Mouse (Mus musculus) forebrain, embryonic 14.5 days (tissue): ENCODE measurements at regions not wholly inside any gene's neighbourhood (a gene's known extent, or its start where the extent isn't known, plus 50 kb on each side); places are given as distances from the start of the nearest gene placed in this dataset.
A peak's percentile ranks its signal among the peaks of the same experiment; 100 is the strongest.
"Not testable (repeated sequence)": the region's sequence is repeated elsewhere in the genome, so short reads cannot be mapped to it uniquely, and the experiment has no call there.

Experiments
- ATAC-seq: fragments of 200-750 bp; cut with Nextera tagmentation; 2 replicates; pipeline ENCODE4 v1.8.0; 2017; ENCODE audit warnings: mild to moderate bottlenecking, moderate library complexity
- DNase-seq: peaks from one replicate; pipeline ENCODE4 v3.0.0-alpha.2; 2015; ENCODE audit warnings: low spot score
- H3K27ac ChIP-seq: fragments of 300-500 bp; sonication (generic); 2 replicates; pipeline ENCODE4 v1.5.1; 2014; ENCODE audit warnings: low read depth, mild to moderate bottlenecking, control low read depth, low read length, moderate library complexity
- H3K27me3 ChIP-seq: fragments of 300-500 bp; sonication (generic); replicated peaks from 2 replicates; pipeline ENCODE4 v1.6.1; 2014; ENCODE audit warnings: low read length, control low read depth, mixed read lengths; ENCODE audit not compliant: control insufficient read depth, insufficient read depth
- H3K36me3 ChIP-seq: fragments of 300-500 bp; sonication (generic); 2 replicates; pipeline ENCODE4 v1.6.1; 2014; ENCODE audit warnings: low read length, control low read depth; ENCODE audit not compliant: control insufficient read depth, insufficient read depth
- H3K4me1 ChIP-seq: fragments of 300-500 bp; sonication (generic); 2 replicates; pipeline ENCODE4 v1.6.1; 2014; ENCODE audit warnings: antibody characterized with exemption, low read length, control low read depth; ENCODE audit not compliant: control insufficient read depth, insufficient read depth
- H3K4me2 ChIP-seq: fragments of 300-500 bp; sonication (generic); 2 replicates; pipeline ENCODE4 v1.6.1; 2014; ENCODE audit warnings: mild to moderate bottlenecking, control low read depth, low read length
- H3K4me3 ChIP-seq: fragments of 300-500 bp; sonication (generic); 2 replicates; pipeline ENCODE4 v1.5.1; 2014; ENCODE audit warnings: low read depth, low read length, control low read depth
- H3K9ac ChIP-seq: fragments of 300-500 bp; sonication (generic); 2 replicates; pipeline ENCODE4 v1.6.1; 2014; ENCODE audit warnings: mild to moderate bottlenecking, low read length, control low read depth, moderate library complexity
- H3K9me3 ChIP-seq: fragments of 300-500 bp; sonication (generic); replicated peaks from 2 replicates; pipeline ENCODE4 v1.6.1; 2016; ENCODE audit warnings: low read length, control low read depth, mixed read lengths; ENCODE audit not compliant: control insufficient read depth
- WGBS: fragments of 180-500 bp; shearing (Covaris S2); extraction: QIAGEN DNeasy Blood & Tissue Kit; methylation state at CpG from one replicate; pipeline ENCODE4 v1.1.7; 2014; 5-methylcytosine and 5-hydroxymethylcytosine counted together

DNA sequence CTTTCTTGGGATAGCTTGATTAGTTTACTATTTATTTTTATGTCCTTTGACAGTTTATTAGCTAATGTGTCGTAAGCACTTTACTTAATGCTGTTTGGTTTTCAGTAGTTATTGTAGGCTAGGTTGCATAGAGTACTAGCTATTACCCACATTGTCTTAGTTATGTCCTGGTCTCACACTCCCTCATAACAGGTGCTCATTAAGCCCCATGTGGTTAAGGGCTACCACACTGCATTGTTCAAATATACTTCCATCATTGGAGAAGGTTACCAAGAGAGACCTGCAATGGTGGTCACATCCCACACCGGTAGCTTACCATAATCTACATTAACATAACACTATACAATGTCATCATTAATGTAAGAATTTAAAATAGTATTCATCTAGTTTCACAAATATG is 153.3 kb downstream of the Lyplal1 start:
- H3K9ac ChIP-seq = no peak overlapping the region
- no peak overlapping the region for H3K4me3 ChIP-seq
- H3K4me1 ChIP-seq = no peaks in the 10 kb centered on the region
- H3K36me3 ChIP-seq = no peaks in the 10 kb centered on the region
- no peak overlapping the region for H3K4me2 ChIP-seq
- ATAC-seq = no peak
- H3K27me3 ChIP-seq = no peaks in the 10 kb centered on the region
- DNase-seq = no peak
- no peak overlapping the region for H3K27ac ChIP-seq
- H3K9me3 ChIP-seq = no peaks in the 10 kb centered on the region
- WGBS = 94% methylated on average over 2 of the region's 2 CpGs

DNA sequence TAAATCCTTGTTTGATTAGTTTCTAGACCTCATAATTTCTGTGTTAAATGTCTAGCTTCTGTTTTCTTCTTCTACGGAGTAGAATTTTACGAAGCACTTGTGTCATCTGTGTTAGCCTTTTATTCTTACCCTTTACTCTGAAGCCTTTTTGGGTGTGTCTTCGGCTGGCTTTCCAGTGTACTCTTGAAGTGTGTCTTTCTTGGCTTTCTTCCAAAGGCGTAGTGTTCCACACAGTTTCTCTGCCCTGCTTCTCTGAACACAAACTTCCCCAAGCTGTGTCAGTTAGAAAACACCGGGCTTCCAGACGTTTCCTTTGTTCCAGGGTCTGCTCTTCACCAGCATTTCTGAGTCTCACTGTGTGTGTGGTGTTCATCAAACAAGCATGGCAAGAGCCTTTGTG is 152.7 kb downstream of the Lyplal1 start:
- DNase-seq = peak; percentile 27
- ATAC-seq = no peak
- Histone ChIP-seq H3K4me2 (no peak overlapping the region), H3K27ac (no peak overlapping the region), H3K4me3 (no peak overlapping the region), H3K4me1 (no peaks in the 10 kb centered on the region), H3K9ac (no peak overlapping the region), H3K36me3 (no peaks in the 10 kb centered on the region), H3K27me3 (no peaks in the 10 kb centered on the region), H3K9me3 (no peaks in the 10 kb centered on the region)
- WGBS = 73% methylated on average over 6 of the region's 6 CpGs

DNA sequence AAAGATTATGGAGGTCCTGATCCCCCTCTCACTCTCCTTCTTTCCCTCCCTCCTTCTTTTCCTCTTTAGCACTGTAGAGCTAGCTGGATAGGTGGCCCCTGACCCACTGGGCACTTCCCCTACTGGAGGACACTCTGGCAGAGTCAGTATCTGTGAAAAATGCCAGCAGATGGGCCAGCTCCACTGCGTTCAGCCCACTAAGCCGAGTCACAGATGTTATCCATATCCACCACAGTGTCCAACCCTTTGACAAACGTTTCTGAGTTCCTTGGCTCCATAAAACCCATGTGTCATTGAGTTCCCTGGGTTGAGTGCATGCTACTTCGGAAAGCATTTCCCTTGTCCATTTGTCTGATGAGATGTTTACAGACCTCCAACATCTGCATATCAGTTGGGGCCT is 149.9 kb downstream of the Lyplal1 start:
- DNase-seq (no peak), ATAC-seq (no peak)
- Histone ChIP-seq H3K36me3 (no peaks in the 10 kb centered on the region), H3K27me3 (no peaks in the 10 kb centered on the region), H3K4me1 (no peaks in the 10 kb centered on the region), H3K4me2 (no peak overlapping the region), H3K9me3 (no peaks in the 10 kb centered on the region), H3K4me3 (no peak overlapping the region), H3K9ac (no peak overlapping the region), H3K27ac (no peak overlapping the region)
- WGBS = 85% methylated on average over 4 of the region's 4 CpGs

DNA sequence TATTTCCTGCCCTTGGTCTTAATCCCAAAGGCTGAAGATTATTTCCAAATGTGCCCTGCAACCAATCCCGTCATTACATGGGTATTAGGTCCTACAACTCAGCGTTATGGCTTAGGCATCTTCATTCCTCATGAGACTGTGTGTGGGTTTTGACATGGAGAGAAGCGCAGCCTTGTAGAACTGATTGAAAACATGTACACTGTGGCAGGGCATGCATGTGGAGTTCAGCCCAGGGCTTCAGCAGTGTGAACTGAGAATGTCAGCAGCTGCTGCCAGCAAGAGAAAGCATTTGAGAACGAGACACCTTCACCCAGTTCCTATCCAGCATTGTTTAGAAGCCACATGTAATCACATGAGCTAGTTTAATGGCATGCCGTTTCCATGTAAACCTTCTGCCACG is 149.3 kb downstream of the Lyplal1 start:
- H3K27ac ChIP-seq = no peak overlapping the region
- H3K4me2 ChIP-seq = no peak overlapping the region
- no peaks in the 10 kb centered on the region for H3K27me3 ChIP-seq
- H3K4me3 ChIP-seq = no peak overlapping the region
- no peaks in the 10 kb centered on the region for H3K4me1 ChIP-seq
- H3K9ac ChIP-seq = no peak overlapping the region
- 87% methylated on average over 6 of the region's 6 CpGs for WGBS
- no peak for DNase-seq
- H3K9me3 ChIP-seq = no peaks in the 10 kb centered on the region
- no peaks in the 10 kb centered on the region for H3K36me3 ChIP-seq
- ATAC-seq = no peak

DNA sequence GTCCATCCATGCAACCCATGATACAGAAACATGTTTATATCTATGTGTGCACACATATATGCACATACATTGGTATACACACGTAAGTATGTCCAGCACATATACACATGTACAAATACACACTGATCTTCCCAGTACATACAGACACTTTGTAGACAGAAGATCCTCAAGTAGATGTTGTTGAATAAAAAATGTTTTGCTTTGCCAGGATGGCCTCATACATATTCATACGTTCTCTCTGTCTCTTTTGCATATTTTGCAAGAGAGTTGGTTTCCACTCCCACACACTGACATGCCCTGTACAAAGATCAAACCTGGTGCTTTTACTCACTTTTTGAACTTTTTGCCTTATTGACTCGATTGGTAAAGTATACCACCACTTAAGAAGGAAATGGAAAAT is 148.5 kb downstream of the Lyplal1 start:
- H3K9me3 ChIP-seq = no peaks in the 10 kb centered on the region
- H3K9ac ChIP-seq = no peak overlapping the region
- no peak overlapping the region for H3K4me2 ChIP-seq
- no peaks in the 10 kb centered on the region for H3K4me1 ChIP-seq
- H3K4me3 ChIP-seq = no peak overlapping the region
- no peaks in the 10 kb centered on the region for H3K27me3 ChIP-seq
- no peaks in the 10 kb centered on the region for H3K36me3 ChIP-seq
- DNase-seq (no peak), ATAC-seq (no peak)
- 85% methylated on average over 3 of the region's 3 CpGs for WGBS
- H3K27ac ChIP-seq = no peak overlapping the region

DNA sequence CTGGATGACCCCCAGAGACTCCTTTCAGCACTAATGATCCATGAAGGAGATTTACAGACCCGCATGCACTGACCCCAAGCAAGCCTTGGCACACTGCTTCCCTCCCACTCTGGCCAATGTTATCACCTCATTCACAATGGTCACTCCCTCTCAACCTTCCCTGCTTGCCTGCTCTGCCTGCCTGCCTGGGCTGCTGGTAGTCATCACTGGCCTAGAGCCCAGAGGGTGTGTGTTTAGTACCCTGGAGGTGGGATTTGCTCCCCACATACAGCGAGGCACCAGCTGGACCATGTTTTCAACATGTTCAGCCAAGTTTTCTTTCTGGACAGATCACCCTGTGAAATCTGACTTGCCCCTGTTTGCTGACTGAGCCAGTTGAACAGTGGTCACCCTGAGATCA is 147.9 kb downstream of the Lyplal1 start:
- Histone ChIP-seq H3K9ac (no peak overlapping the region), H3K27ac (no peak overlapping the region), H3K27me3 (no peaks in the 10 kb centered on the region), H3K4me1 (no peaks in the 10 kb centered on the region), H3K36me3 (no peaks in the 10 kb centered on the region), H3K9me3 (no peaks in the 10 kb centered on the region), H3K4me3 (no peak overlapping the region), H3K4me2 (no peak overlapping the region)
- DNase-seq = peak; percentile 24
- ATAC-seq = no peak
- WGBS = 38% methylated on average over 2 of the region's 2 CpGs

DNA sequence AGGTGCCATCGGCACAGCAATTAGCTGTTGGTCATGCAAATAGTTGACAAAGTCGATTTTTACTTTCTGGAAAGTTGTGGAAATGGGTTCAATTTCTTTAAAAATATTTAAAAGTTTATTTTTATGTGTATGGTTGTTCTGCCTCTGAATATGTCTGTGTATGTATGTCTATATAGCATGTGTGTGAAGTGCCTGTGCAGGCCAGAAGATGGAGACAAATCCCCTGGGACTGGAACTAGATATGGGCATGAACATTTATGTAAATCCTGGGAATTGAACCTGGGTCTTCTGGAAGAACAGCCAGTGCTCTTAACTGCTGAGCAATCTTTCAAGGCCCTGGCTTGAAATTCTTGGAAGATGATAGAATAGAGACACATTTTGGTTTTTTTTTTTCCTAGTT is 140.0 kb downstream of the Lyplal1 start:
- Histone ChIP-seq H3K4me1 (no peaks in the 10 kb centered on the region), H3K4me3 (no peak overlapping the region), H3K4me2 (no peak overlapping the region), H3K27me3 (no peaks in the 10 kb centered on the region), H3K9me3 (no peaks in the 10 kb centered on the region), H3K27ac (no peak overlapping the region), H3K36me3 (no peaks in the 10 kb centered on the region), H3K9ac (no peak overlapping the region)
- WGBS = 88% methylated on average over 2 of the region's 2 CpGs
- ATAC-seq (no peak), DNase-seq (peak; percentile 31)

DNA sequence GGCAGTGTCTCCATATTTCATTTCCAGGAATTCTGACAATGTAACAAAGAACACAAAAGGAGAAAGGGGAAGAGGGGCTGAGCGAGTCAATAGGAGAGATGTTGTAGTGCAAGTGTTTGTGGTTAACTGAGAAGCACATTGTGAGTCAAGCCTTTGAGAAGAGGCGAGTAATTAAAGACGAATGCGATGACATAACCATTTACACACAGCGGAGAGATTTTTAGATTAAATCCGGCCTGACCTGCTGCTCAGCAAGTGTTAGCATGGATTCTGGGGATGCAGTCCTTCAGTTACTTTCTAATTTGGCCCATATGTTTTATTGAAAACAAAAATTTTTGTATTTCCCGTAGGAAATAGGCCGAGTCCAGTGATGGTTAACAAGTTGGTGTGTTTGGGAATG is 127.7 kb downstream of the Lyplal1 start:
- no peaks in the 10 kb centered on the region for H3K4me1 ChIP-seq
- H3K36me3 ChIP-seq = no peaks in the 10 kb centered on the region
- ATAC-seq = no peak
- H3K9ac ChIP-seq = no peak overlapping the region
- no peak overlapping the region for H3K4me2 ChIP-seq
- no peak overlapping the region for H3K27ac ChIP-seq
- no peaks in the 10 kb centered on the region for H3K9me3 ChIP-seq
- no peak overlapping the region for H3K4me3 ChIP-seq
- WGBS = 70% methylated on average over 8 of the region's 8 CpGs
- DNase-seq = no peak
- no peaks in the 10 kb centered on the region for H3K27me3 ChIP-seq

DNA sequence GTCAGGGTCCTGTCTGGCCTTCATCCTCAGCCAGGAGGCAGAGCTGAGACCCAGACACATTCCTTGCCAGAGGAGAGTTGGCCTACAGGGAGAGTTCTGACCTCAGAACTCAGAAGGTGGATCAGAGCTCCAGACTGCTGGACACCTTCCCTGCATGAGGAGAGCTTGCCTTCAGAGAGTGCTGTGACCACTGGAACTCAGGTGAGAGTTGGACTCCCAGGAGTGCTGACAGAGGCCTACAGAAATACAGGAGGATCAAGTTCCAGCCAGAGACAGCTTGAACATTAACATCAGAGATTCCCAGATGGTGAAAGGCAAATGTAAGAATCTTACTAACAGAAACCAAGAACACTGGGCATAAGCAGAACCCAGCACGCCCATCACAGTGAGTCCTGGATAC is 117.0 kb downstream of the Lyplal1 start:
- not testable (repeated sequence) for DNase-seq, H3K4me3 ChIP-seq, H3K9me3 ChIP-seq, H3K9ac ChIP-seq, H3K27ac ChIP-seq, H3K36me3 ChIP-seq, ATAC-seq, H3K4me1 ChIP-seq, H3K27me3 ChIP-seq, H3K4me2 ChIP-seq
- WGBS = 95% methylated on average over 1 of the region's 1 CpGs

DNA sequence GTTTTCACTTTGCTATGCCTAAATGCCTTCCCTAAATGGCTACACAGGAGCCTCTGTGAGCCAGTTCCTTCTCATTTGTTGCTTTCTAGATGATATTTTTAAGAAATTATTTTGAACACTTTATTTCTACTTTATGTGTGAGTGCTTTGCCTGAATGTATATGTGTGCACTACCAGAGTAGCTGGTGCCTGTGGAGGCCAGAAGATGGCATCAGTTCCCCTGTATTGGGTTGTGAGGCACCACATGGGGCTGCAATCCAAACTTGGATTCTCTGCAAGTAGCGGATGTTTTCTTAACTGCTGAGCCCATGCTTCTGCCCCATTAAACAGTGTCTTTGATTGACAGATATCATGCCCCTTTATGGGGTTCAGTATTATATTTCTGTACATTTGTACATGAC is 103.7 kb downstream of the Lyplal1 start:
- 65% methylated on average over 1 of the region's 1 CpGs for WGBS
- H3K4me3 ChIP-seq = no peak overlapping the region
- no peak overlapping the region for H3K4me2 ChIP-seq
- no peak overlapping the region for H3K27ac ChIP-seq
- H3K4me1 ChIP-seq = no peaks in the 10 kb centered on the region
- ATAC-seq (no peak), DNase-seq (peak; percentile 28)
- no peaks in the 10 kb centered on the region for H3K27me3 ChIP-seq
- H3K36me3 ChIP-seq = no peaks in the 10 kb centered on the region
- no peak overlapping the region for H3K9ac ChIP-seq
- no peaks in the 10 kb centered on the region for H3K9me3 ChIP-seq
